Mouse (Mus musculus) ovary, adult 18-20 months (tissue): ENCODE measurements around the gene Clybl.

Source experiments
- DNase-seq: peaks from one replicate; pipeline ENCODE4 v3.0.0; 2022; ENCODE audit warnings: low spot score, mixed read lengths

The Clybl gene

GRCm38 (mm10) chr14:122181078-122181814, at the start of gene Clybl:
Clybl (plus strand) TSS chr14:122181704.
- peak; percentile 94 for DNase-seq

- no peak for DNase-seq
Measured at GRCm38 (mm10) chr14:122136368-122136928, 45.1 kb upstream of the Clybl start.

GRCm38 (mm10) chr14:122137234-122137633, 44.3 kb upstream of the Clybl start:
- no peak for DNase-seq

- no peak for DNase-seq
Measured at GRCm38 (mm10) chr14:122140126-122140525, 41.4 kb upstream of the Clybl start.

GRCm38 (mm10) chr14:122143585-122144269, 37.8 kb upstream of the Clybl start:
- no peak for DNase-seq

- DNase-seq: no peak
Measured at GRCm38 (mm10) chr14:122145374-122145773, 36.1 kb upstream of the Clybl start.

- no peak for DNase-seq
Measured at GRCm38 (mm10) chr14:122150616-122151015, 30.9 kb upstream of the Clybl start.

GRCm38 (mm10) chr14:122157738-122158137, 23.8 kb upstream of the Clybl start:
- DNase-seq: no peak

GRCm38 (mm10) chr14:122160916-122161315, 20.6 kb upstream of the Clybl start:
- no peak for DNase-seq

- DNase-seq: no peak
Measured at GRCm38 (mm10) chr14:122168912-122169311, 12.6 kb upstream of the Clybl start.

- no peak for DNase-seq
Measured at GRCm38 (mm10) chr14:122170202-122170781, 11.2 kb upstream of the Clybl start.

GRCm38 (mm10) chr14:122171031-122171430, 10.5 kb upstream of the Clybl start:
- DNase-seq: no peak

GRCm38 (mm10) chr14:122176263-122176798, 5.2 kb upstream of the Clybl start:
- DNase-seq: no peak

GRCm38 (mm10) chr14:122179262-122179661, 2.2 kb upstream of the Clybl start:
- peak; percentile 8 for DNase-seq

GRCm38 (mm10) chr14:122181815-122182157, 282 bp downstream of the Clybl start:
- no peak for DNase-seq

GRCm38 (mm10) chr14:122182220-122182619, 716 bp downstream of the Clybl start:
- DNase-seq: no peak

- no peak for DNase-seq
Measured at GRCm38 (mm10) chr14:122183974-122184373, 2.5 kb downstream of the Clybl start.

- no peak for DNase-seq
Measured at GRCm38 (mm10) chr14:122188250-122188649, 6.7 kb downstream of the Clybl start.

GRCm38 (mm10) chr14:122189901-122190300, 8.4 kb downstream of the Clybl start:
- no peak for DNase-seq

- no peak for DNase-seq
Measured at GRCm38 (mm10) chr14:122190527-122190926, 9.0 kb downstream of the Clybl start.

GRCm38 (mm10) chr14:122190941-122191510, 9.5 kb downstream of the Clybl start:
- DNase-seq: no peak

GRCm38 (mm10) chr14:122194630-122195029, 13.1 kb downstream of the Clybl start:
- no peak for DNase-seq
